Mouse (Mus musculus) megakaryocyte, adult 5-6 weeks (primary cell): Measurements from ENCODE around the gene Mettl7a1. TPM values are rescaled to one million over a fixed set of nuclear protein-coding genes. Genes with fewer than 3 reads are reported as not detected.
"Not testable (repeated sequence)": the region's sequence is repeated elsewhere in the genome, so short reads cannot be mapped to it uniquely, and the experiment has no call there.

Experiments
- ATAC-seq: 2 replicates; pipeline ENCODE4 v1.8.0; 2016; ENCODE audit warnings: mild to moderate bottlenecking, inconsistent platforms; ENCODE audit not compliant: poor library complexity, severe bottlenecking
- total RNA-seq, 2 experiments: library from RNA; stranded (forward) in 1 of 2; stranded (reverse) in 1 of 2; fragments of 153-499, 151-499 nt in 1 of 2; fragments of 221-1000, 200-1000 nt in 1 of 2; gene quantifications; 2 replicates each; pipeline versions ENCODE4 v1.2.3 to v1.2.4; 2015 to 2017

Mettl7a1 gene
- total RNA-seq (2015) = 21.4 and 25.2 TPM in 2 replicates
- total RNA-seq (2017) = 59.4 and 64.4 TPM in 2 replicates

GRCm38 (mm10) chr15:100304019-100304991, at the start of gene Mettl7a1:
Gene Mettl7a1, plus strand, starts transcription at chr15:100304140.
- peak; percentile 82 for ATAC-seq

- no peak for ATAC-seq
These were observed 47.6 kb upstream of the Mettl7a1 start for GRCm38 (mm10) chr15:100256386-100256785.

- ATAC-seq = no peak
These were observed 46.6 kb upstream of the Mettl7a1 start for GRCm38 (mm10) chr15:100257305-100257704.

- no peak for ATAC-seq
These were observed 45.1 kb upstream of the Mettl7a1 start for GRCm38 (mm10) chr15:100258646-100259425.

GRCm38 (mm10) chr15:100260351-100260750, 43.6 kb upstream of the Mettl7a1 start:
- ATAC-seq = not testable (repeated sequence)

- ATAC-seq = no peak
These were observed 40.6 kb upstream of the Mettl7a1 start for GRCm38 (mm10) chr15:100263246-100263905.

- no peak for ATAC-seq
These were observed 38.2 kb upstream of the Mettl7a1 start for GRCm38 (mm10) chr15:100265586-100266325.

GRCm38 (mm10) chr15:100268916-100269315, 35.0 kb upstream of the Mettl7a1 start:
- ATAC-seq = no peak

- no peak for ATAC-seq
These were observed 34.2 kb upstream of the Mettl7a1 start for GRCm38 (mm10) chr15:100269776-100270175.

- ATAC-seq = not testable (repeated sequence)
These were observed 33.3 kb upstream of the Mettl7a1 start for GRCm38 (mm10) chr15:100270609-100271008.

GRCm38 (mm10) chr15:100271411-100271810, 32.5 kb upstream of the Mettl7a1 start:
- ATAC-seq = no peak

- ATAC-seq = not testable (repeated sequence)
These were observed 30.1 kb upstream of the Mettl7a1 start for GRCm38 (mm10) chr15:100273791-100274308.

GRCm38 (mm10) chr15:100274790-100275559, 29.0 kb upstream of the Mettl7a1 start:
- no peak for ATAC-seq

- no peak for ATAC-seq
These were observed 27.5 kb upstream of the Mettl7a1 start for GRCm38 (mm10) chr15:100276403-100276802.

GRCm38 (mm10) chr15:100277586-100277985, 26.4 kb upstream of the Mettl7a1 start:
- ATAC-seq = no peak

- ATAC-seq = no peak
These were observed 23.3 kb upstream of the Mettl7a1 start, which contains the start of gene Tmprss12 for GRCm38 (mm10) chr15:100280626-100281025. Gene Tmprss12, plus strand, starts transcription at chr15:100280837.

- ATAC-seq = no peak
These were observed 15.0 kb upstream of the Mettl7a1 start for GRCm38 (mm10) chr15:100288980-100289379.

GRCm38 (mm10) chr15:100290858-100291257, 13.1 kb upstream of the Mettl7a1 start:
- no peak for ATAC-seq

GRCm38 (mm10) chr15:100292326-100292725, 11.6 kb upstream of the Mettl7a1 start:
- ATAC-seq = no peak
